Mouse (Mus musculus) testis, adult 2 months (tissue): ENCODE data around the gene Dock8.

Source experiments
- CTCF ChIP-seq: fragments of 200-500 bp; IDR thresholded peaks from 2 replicates; pipeline ENCODE4 v1.5.1; 2012; ENCODE audit warnings: low read depth, mild to moderate bottlenecking, inconsistent platforms, low read length, moderate library complexity; ENCODE audit not compliant: control insufficient read depth, insufficient read depth, insufficient replicate concordance
- POLR2A ChIP-seq: fragments of 200-500 bp; IDR thresholded peaks from 2 replicates; pipeline ENCODE4 v1.6.1; 2012; ENCODE audit warnings: low read depth, mild to moderate bottlenecking, inconsistent platforms, low read length, moderate library complexity; ENCODE audit not compliant: control insufficient read depth

GRCm38 (mm10) chr19:25238121-25238520, 238.8 kb downstream of the Dock8 start:
- TF ChIP-seq POLR2A (no peak), CTCF (no peak)
